ENCODE assay signal across 29 mouse cellular contexts in genomic region chr13:42076751-42077302, GRCm38 (mm10). TPM values are rescaled to one million over a fixed set of nuclear protein-coding genes. Genes with fewer than 3 reads are reported as not detected.
DNase-seq lines count a peak whose midpoint lies in the region; ATAC-seq and TF ChIP-seq lines count a peak whose summit lies in the region.
"Had no signal": no experiment of that assay in that cellular context is flagged by ENCODE, and none has a peak within 500 bp of the region (broad histone marks: within the 10 kb centered on the region; RNA-seq: fewer than 3 reads in every experiment).

No protein-coding gene starts in this region.

- no peak overlapping the region for H3K27ac ChIP-seq in cerebellum, adult 2 months (ENCODE audit: insufficient read depth, low read length)
- H3K27ac ChIP-seq in neural tube, embryonic 13.5 days (replicated peaks) = no peak overlapping the region
- no peak overlapping the region for H3K27ac ChIP-seq in neural tube, embryonic 15.5 days (replicated peaks)
- H3K27ac ChIP-seq in CH12.LX (ENCODE audit: insufficient read depth, low read depth) = peak overlapping the region; percentile 17; the same call in 1 of the 2 replicates
- H3K27ac ChIP-seq: embryonic facial prominence, embryonic 10.5 days; embryonic facial prominence, embryonic 13.5 days; forebrain, embryonic 10.5 days; forebrain, embryonic 13.5 days; heart, embryonic 15.5 days; hindbrain, embryonic 10.5 days; hindbrain, embryonic 13.5 days; intestine, embryonic 15.5 days had no signal

- no peak for TF ChIP-seq EP300 in CH12.LX (IDR thresholded peaks at IDR 0.05; ENCODE audit: low read length)

- intact Hi-C loops in left cerebral cortex, postnatal 14 days (cut with DNase I) = no loop called here

- no peaks in the 10 kb centered on the region for H3K9me3 ChIP-seq in neural tube, embryonic 13.5 days
- H3K9me3 ChIP-seq in neural tube, embryonic 15.5 days (replicated peaks) = no peaks in the 10 kb centered on the region
- no peaks in the 10 kb centered on the region for H3K9me3 ChIP-seq in CH12.LX (replicated peaks; ENCODE audit: low read length)
- H3K9me3 ChIP-seq: embryonic facial prominence, embryonic 10.5 days; embryonic facial prominence, embryonic 13.5 days; forebrain, embryonic 10.5 days; forebrain, embryonic 13.5 days; G1E; heart, embryonic 12.5 days; heart, embryonic 15.5 days; hindbrain, embryonic 10.5 days; hindbrain, embryonic 13.5 days; intestine, embryonic 15.5 days had no signal

- H3K4me3 ChIP-seq in cerebellum, adult 2 months (replicated peaks; ENCODE audit: insufficient read depth, low read depth, low read length) = no peak overlapping the region
- no peak overlapping the region for H3K4me3 ChIP-seq in neural tube, embryonic 13.5 days
- H3K4me3 ChIP-seq in neural tube, embryonic 15.5 days (replicated peaks) = no peak overlapping the region
- H3K4me3 ChIP-seq in CH12.LX (replicated peaks in 1 of 3; ENCODE audit: low read depth in 2 of 3, low read length in 2 of 3, poor library complexity in 1 of 3) = no peak overlapping the region
- H3K4me3 ChIP-seq: embryonic facial prominence, embryonic 10.5 days; embryonic facial prominence, embryonic 13.5 days; erythroblast, embryonic 14.5 days; forebrain, embryonic 10.5 days; forebrain, embryonic 13.5 days; heart, embryonic 12.5 days; heart, embryonic 15.5 days; hindbrain, embryonic 10.5 days; hindbrain, embryonic 13.5 days; intestine, embryonic 15.5 days had no signal

- WGBS in cerebellum, adult 2 months = 61% methylated on average over 5 of the region's 5 CpGs
- 94% methylated on average over 5 of the region's 5 CpGs for WGBS in neural tube, embryonic 13.5 days
- 94% methylated on average over 5 of the region's 5 CpGs for WGBS in neural tube, embryonic 15.5 days

- TF ChIP-seq POLR2A in cerebellum, adult 2 months (IDR thresholded peaks at IDR 0.05; ENCODE audit: borderline replicate concordance, insufficient read depth, low read length) = no peak
- TF ChIP-seq POLR2A in CH12.LX (IDR thresholded peaks at IDR 0.05; ENCODE audit: low read depth, low read length) = no peak

- H3K79me2 ChIP-seq in CH12.LX (replicated peaks; ENCODE audit: control insufficient read depth, extremely low read depth, insufficient read depth, poor library complexity, severe bottlenecking) = peaks cover 79% of the 10 kb centered on the region

- in situ Hi-C loops in CH12.LX (cut with MboI; ENCODE audit: low pct_ligation_motif_present, low pct_unique_long_range_greater_than_20kb, low sequenced_read_pairs) = no loop called here

- H3K4me2 ChIP-seq in neural tube, embryonic 13.5 days = no peak overlapping the region
- no peak overlapping the region for H3K4me2 ChIP-seq in neural tube, embryonic 15.5 days
- no peak overlapping the region for H3K4me2 ChIP-seq in CH12.LX (ENCODE audit: insufficient read depth, low read depth, poor library complexity, severe bottlenecking)
- H3K4me2 ChIP-seq: embryonic facial prominence, embryonic 13.5 days; forebrain, embryonic 13.5 days; heart, embryonic 12.5 days; heart, embryonic 15.5 days; hindbrain, embryonic 13.5 days; intestine, embryonic 15.5 days had no signal

- dilution Hi-C loops in CH12.LX (cut with MboI; ENCODE audit: extremely low pct_ligation_motif_present, extremely low pct_unique_long_range_greater_than_20kb, low sequenced_read_pairs) = no loop called here

- H3K36me3 ChIP-seq in neural tube, embryonic 13.5 days = peaks cover 14% of the 10 kb centered on the region; the same call in 1 of the 2 replicates
- no peaks in the 10 kb centered on the region for H3K36me3 ChIP-seq in neural tube, embryonic 15.5 days
- peaks cover 75 to 96% of the 10 kb centered on the region in 2 experiments for H3K36me3 ChIP-seq in CH12.LX (replicated peaks in 1 of 2; ENCODE audit: control insufficient read depth in 1 of 2, insufficient read depth in 1 of 2, low read length in 1 of 2)

- no peak for TF ChIP-seq CTCF in cerebellum, adult 2 months (IDR thresholded peaks at IDR 0.05; ENCODE audit: borderline replicate concordance, insufficient read depth, low read depth, low read length)
- TF ChIP-seq CTCF in CH12.LX (conservative IDR thresholded peaks at IDR 0.05 in 1 of 2, IDR thresholded peaks at IDR 0.05 in 1 of 2; ENCODE audit: low read depth in 2 of 2, low read length in 2 of 2) = no peak

- no peak overlapping the region for H3K9ac ChIP-seq in neural tube, embryonic 13.5 days
- no peak overlapping the region for H3K9ac ChIP-seq in neural tube, embryonic 15.5 days (replicated peaks)
- no peak overlapping the region for H3K9ac ChIP-seq in CH12.LX (ENCODE audit: insufficient read depth, low read depth)
- H3K9ac ChIP-seq: embryonic facial prominence, embryonic 13.5 days; forebrain, embryonic 13.5 days; heart, embryonic 12.5 days; heart, embryonic 15.5 days; hindbrain, embryonic 13.5 days; intestine, embryonic 15.5 days had no signal

- 0 out of 2 replicates have a peak, but pooled peaks have one; percentile 43 for ATAC-seq in neural tube, embryonic 13.5 days (ENCODE audit: low read depth)
- ATAC-seq in neural tube, embryonic 15.5 days (ENCODE audit: low FRiP score) = no peak
- ATAC-seq: forebrain, embryonic 13.5 days; forebrain, embryonic 16.5 days; hindbrain, embryonic 16.5 days; intestine, embryonic 15.5 days; Patski had no signal

- H3K27me3 ChIP-seq in cerebellum, adult 2 months (ENCODE audit: control insufficient read depth, insufficient read depth, low read length) = no peaks in the 10 kb centered on the region
- H3K27me3 ChIP-seq in neural tube, embryonic 13.5 days = no peaks in the 10 kb centered on the region
- H3K27me3 ChIP-seq in neural tube, embryonic 15.5 days (replicated peaks) = no peaks in the 10 kb centered on the region
- no peaks in the 10 kb centered on the region for H3K27me3 ChIP-seq in CH12.LX (replicated peaks)
- H3K27me3 ChIP-seq: embryonic facial prominence, embryonic 13.5 days; forebrain, embryonic 13.5 days; heart, embryonic 12.5 days; heart, embryonic 15.5 days; hindbrain, embryonic 13.5 days; intestine, embryonic 15.5 days; Patski had no signal

- no peak for TF ChIP-seq RAD21 in CH12.LX (IDR thresholded peaks at IDR 0.05; ENCODE audit: low read depth, low read length)

- DNase-seq in cerebellum, adult 2 months = peak; percentile 32 to 37
- DNase-seq in cerebellum, adult 11 months = no peak
- DNase-seq in cerebellum, postnatal 25 days = peak; percentile 40 to 60
- no peak for DNase-seq in cerebellum, adult 9-11 months
- peak; percentile 64 for DNase-seq in CH12.LX (ENCODE audit: extremely low read depth)
- no peak for DNase-seq in left cerebral cortex, postnatal 14 days (ENCODE audit: low spot score in 2 of 2)
- DNase-seq: adrenal gland, postnatal 10 days; adrenal gland, postnatal 36 days; embryo, embryonic 11 days; gastrocnemius, postnatal 10 days; gastrocnemius, postnatal 36 days; heart, postnatal 10 days; heart, postnatal 36 days had no signal

- peaks cover 11% of the 10 kb centered on the region for H3K4me1 ChIP-seq in cerebellum, adult 2 months (ENCODE audit: control insufficient read depth, insufficient read depth, low read length)
- no peaks in the 10 kb centered on the region; the same call in 1 of the 2 replicates for H3K4me1 ChIP-seq in neural tube, embryonic 13.5 days (replicated peaks)
- H3K4me1 ChIP-seq in neural tube, embryonic 15.5 days = 0 out of 2 replicates have a peak, but pooled peaks cover 12% of the 10 kb centered on the region
- H3K4me1 ChIP-seq in CH12.LX (ENCODE audit: control insufficient read depth in 1 of 2, insufficient read depth in 2 of 2) = peaks cover 21 to 63% of the 10 kb centered on the region in 2 experiments
- H3K4me1 ChIP-seq: embryonic facial prominence, embryonic 13.5 days; forebrain, embryonic 13.5 days; intestine, embryonic 15.5 days had no signal

TF ChIP-seq in CH12.LX, 34 proteins besides CTCF, POLR2A, EP300 and RAD21:
- TF ChIP-seq ETS1 (conservative IDR thresholded peaks at IDR 0.05; ENCODE audit: low read depth, low read length) (peak; percentile 38), JUN (IDR thresholded peaks at IDR 0.05; ENCODE audit: insufficient read depth, low read depth, low read length) (no peak), MAFK (IDR thresholded peaks at IDR 0.05; ENCODE audit: insufficient replicate concordance, low read length) (no peak), MAZ (IDR thresholded peaks at IDR 0.05; ENCODE audit: low read depth, low read length) (no peak), CHD2 (IDR thresholded peaks at IDR 0.05; ENCODE audit: low read length) (no peak), TCF12 (IDR thresholded peaks at IDR 0.05; ENCODE audit: low read depth, low read length) (peak; percentile 24; the same call in 1 of the 2 replicates)

RNA-seq across cellular contexts. Expression of gene Hivep1, which starts 25.0 kb away (rescaled TPM):
- 23.3 and 23.5 TPM in 2 replicates for polyA plus RNA-seq in cerebellum, adult 2 months (2012; rRNA removed)
- 16.7 and 20.6 TPM in 2 replicates for polyA plus RNA-seq in neural tube, embryonic 13.5 days (2015; fragmentation: Nextera tagmentation; extraction: Ambion mirVana)
- polyA plus RNA-seq in neural tube, embryonic 15.5 days (2015; fragmentation: Nextera tagmentation; extraction: Ambion mirVana) = 15.6 and 17.6 TPM in 2 replicates
- 18.5 and 24.9 TPM in 2 replicates for total RNA-seq in CH12.LX (2012; rRNA removed)
- total RNA-seq in CH12.LX (2014; rRNA removed) = 7.0 and 7.5 TPM in 2 replicates
- polyA plus RNA-seq in CH12.LX (2012; ENCODE audit: insufficient read length, low read depth) = 46.4 and 53.3 TPM in 2 replicates
- 10 to 100 TPM; 53.9 TPM for total RNA-seq in left cerebral cortex, postnatal 14 days (2021)

Comparison
In these comparisons a context has a peak if more than half of its experiments do, and no peak if none do; other contexts are left out.
1. DNase-seq: peak in cerebellum, adult 2 months (2 of 2), cerebellum, postnatal 25 days (2 of 2) and CH12.LX (single experiment); none in cerebellum, adult 11 months (single experiment), cerebellum, adult 9-11 months (single experiment) and left cerebral cortex, postnatal 14 days (0 of 2).